Mouse (Mus musculus) brain, embryonic 14.5 days (tissue): ENCODE measurements around the gene Nostrin. TPM values are rescaled to one million over a fixed set of nuclear protein-coding genes. Genes with fewer than 3 reads are reported as not detected.

ENCODE experiments used
- DNase-seq: peaks from one replicate; pipeline ENCODE4 v3.0.0-alpha.2; 2011; ENCODE audit warnings: low read depth
- CTCF ChIP-seq: fragments of 200-500 bp; IDR thresholded peaks from 2 replicates; pipeline ENCODE4 v1.5.1; 2012; ENCODE audit warnings: inconsistent platforms, mild to moderate bottlenecking, moderate library complexity, borderline replicate concordance; ENCODE audit not compliant: insufficient read depth, insufficient read length; ENCODE audit errors: extremely low read depth
- POLR2A ChIP-seq: fragments of 200-500 bp; IDR thresholded peaks from 2 replicates; pipeline ENCODE4 v1.6.1; 2012; ENCODE audit warnings: mild to moderate bottlenecking, inconsistent platforms, borderline replicate concordance; ENCODE audit not compliant: poor library complexity, insufficient read depth, insufficient read length, severe bottlenecking; ENCODE audit errors: extremely low read depth
- polyA plus RNA-seq: library from polyadenylated mRNA; depleted of rRNA; stranded (reverse); fragments of >200 nt; gene quantifications from 2 replicates; pipeline ENCODE4 v1.2.3, GENCODE M21; 2012; rRNA removed

Gene Nostrin
- polyA plus RNA-seq: 0.63 TPM in 2 replicates

- DNase-seq: peak; percentile 54
- TF ChIP-seq CTCF (no peak), POLR2A (no peak)
These were observed at the start of gene Nostrin for GRCm38 (mm10) chr2:69135661-69136576. TSS of gene Nostrin (plus strand) at chr2:69135800.

DNA sequence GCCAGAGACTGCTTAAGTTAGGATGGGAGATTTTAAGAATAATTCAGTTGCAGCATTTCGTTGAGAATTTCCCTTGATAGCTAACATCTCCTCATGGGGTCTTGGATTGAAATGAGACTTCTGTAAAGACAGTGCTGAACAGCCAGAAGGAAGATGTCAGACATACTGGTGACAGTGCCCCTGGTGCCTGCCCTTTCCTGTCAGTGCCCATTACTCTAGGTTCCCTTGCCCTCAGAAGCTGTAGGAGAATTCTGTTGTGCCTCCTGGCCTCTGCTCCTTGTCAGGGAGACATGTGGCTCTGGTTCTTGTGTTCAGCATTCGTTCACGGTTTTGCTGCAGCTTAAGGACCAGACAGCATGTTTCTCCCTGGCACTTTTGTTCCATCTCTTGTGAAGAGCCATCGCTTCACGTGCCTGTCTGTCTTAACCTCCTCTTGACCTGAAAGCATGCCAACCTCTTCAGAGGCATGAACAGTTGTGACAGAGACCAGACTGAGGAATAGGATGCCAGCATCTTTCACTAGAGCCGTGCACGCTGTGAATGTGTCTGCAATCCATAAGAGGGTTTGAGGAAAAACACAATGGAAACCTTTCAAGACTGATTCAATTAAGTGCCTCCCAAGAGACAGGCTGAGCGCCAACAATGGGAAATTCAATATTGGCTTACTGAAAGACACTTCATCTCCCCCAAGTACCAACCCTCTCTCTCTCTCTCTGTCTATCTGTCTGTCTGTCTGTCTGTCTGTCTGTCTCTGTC is 48.9 kb upstream of the Nostrin start:
- TF ChIP-seq CTCF (no peak), POLR2A (no peak)
- DNase-seq: peak; percentile 88

DNA sequence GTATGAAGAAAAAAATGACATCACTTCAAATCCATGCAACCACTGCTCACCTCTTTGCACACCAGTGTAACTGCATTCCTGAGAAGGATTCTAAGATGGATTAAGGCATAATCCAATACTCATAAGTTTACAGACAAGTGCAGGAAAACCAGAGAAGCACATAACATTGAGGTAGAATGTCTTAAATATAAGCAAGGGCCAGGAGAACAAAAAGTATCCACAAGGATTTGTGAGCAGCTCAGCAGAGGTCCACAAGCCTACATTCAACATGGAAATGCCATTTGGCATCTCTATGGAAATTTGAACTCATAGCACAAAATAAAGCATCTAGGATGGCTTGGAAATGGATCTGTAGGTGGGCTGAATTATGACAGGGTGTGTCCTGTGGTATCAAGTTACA is 39.8 kb upstream of the Nostrin start:
- TF ChIP-seq CTCF: no peak
- TF ChIP-seq POLR2A: no peak
- no peak for DNase-seq

DNA sequence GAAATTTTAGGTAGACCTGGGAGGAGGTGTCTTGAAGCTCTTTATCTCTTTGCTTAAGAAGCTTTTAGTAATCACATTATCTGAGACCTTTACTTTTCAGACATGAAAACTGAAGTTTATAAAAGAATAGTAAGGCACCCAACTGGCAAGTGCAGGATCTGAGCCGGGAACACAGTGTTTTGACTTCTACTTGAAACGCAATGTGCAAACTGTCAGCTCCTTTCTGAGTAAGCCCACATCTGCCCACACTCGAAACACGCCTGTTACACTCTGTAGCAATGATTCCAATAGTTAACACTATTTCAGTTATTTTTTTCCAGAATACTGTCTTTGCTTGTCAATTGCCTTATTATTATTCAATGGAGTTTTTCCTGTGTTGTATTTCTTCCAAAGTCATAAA is 38.8 kb upstream of the Nostrin start:
- no peak for TF ChIP-seq CTCF
- no peak for TF ChIP-seq POLR2A
- DNase-seq: no peak

- TF ChIP-seq CTCF (no peak), POLR2A (no peak)
- DNase-seq: no peak
These were observed 38.1 kb upstream of the Nostrin start for GRCm38 (mm10) chr2:69097526-69097925.

DNA sequence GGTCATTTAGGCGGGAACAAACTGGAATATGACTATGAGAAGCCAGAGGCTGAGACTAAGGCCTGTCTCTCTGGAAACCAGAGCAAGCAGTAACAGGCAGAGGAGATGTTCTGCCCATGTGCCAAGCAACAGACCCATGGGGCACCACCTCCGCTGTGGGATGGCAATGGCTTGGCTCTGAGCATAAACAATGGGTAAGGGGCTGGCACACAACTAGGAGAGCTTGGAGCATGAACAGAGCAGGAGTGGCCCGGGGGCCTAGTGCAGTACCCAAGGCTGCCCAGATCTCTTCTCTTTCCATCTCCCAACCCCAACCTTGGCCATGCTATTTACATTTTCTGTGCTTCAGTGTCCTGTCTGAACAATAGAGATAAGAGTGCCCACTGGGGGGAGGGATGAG is 36.9 kb upstream of the Nostrin start:
- TF ChIP-seq POLR2A (no peak), CTCF (no peak)
- no peak for DNase-seq

- no peak for TF ChIP-seq POLR2A
- no peak for TF ChIP-seq CTCF
- no peak for DNase-seq
These were observed 36.5 kb upstream of the Nostrin start for GRCm38 (mm10) chr2:69099147-69099546.

DNA sequence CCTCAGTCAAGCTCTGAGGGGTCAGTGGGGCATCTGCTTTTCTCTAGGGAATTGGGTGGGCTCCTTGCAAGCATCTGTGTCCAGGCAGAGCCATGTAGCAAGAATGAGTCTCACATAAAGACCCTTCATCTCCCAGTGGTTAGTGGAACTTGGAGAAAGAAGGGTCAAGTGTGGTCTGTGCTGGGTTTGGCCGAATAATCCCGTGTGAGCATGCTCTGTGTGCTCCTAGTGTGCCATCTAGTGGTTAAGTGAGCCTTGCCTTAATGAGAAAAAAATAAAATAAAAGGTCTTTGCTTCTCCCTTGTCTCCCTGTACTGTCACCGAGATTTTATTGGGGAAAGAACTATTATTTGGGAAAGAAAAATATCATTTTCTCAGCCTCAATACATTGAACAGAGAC is 34.9 kb upstream of the Nostrin start:
- peak; percentile 63 for DNase-seq
- TF ChIP-seq POLR2A (no peak), CTCF (peak; percentile 66; the same call in 1 of the 2 replicates)

DNA sequence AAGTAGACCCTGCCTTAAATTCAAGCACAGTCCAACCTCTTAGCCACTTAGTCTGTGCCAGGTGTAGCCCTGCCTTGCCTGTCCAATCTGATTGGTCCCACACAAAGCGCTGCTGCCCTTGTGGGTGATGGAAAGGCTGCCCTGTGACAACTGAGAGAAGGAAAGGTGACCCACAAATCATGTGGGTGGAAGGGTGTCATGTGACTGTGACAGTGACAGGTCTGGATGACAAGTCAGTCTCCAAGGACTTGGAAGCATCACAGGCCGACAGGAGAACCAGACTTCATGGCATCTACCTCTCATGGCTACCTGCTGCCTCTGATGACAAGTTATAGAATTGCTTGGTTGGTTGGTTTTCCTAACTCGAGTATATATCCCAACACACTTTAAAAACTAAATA is 32.1 kb upstream of the Nostrin start:
- DNase-seq: no peak
- TF ChIP-seq CTCF (no peak), POLR2A (no peak)

- no peak for TF ChIP-seq POLR2A
- TF ChIP-seq CTCF: no peak
- no peak for DNase-seq
These were observed 31.0 kb upstream of the Nostrin start for GRCm38 (mm10) chr2:69104511-69105145.

DNA sequence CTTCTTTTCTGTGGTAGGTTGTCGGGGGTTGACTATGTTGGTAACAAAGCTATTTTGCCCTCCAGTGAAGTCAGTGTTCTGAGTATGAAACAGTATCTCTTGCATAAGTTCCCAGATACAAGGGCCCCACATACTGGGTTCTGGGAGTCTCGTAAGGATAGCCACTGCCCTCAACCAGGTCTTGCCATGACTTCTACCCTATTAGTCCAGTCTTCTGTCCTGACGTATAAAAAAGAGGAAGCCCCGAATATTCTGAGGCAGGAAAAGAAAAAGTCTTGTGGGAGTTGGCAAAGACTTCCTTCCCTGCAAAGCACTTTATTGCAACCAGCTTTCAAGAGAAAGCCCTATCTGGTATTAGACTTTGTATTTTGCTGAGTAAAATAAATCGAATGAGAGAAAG is 26.4 kb upstream of the Nostrin start:
- no peak for TF ChIP-seq POLR2A
- TF ChIP-seq CTCF: no peak
- no peak for DNase-seq
